Mouse (Mus musculus) cortical plate, adult 2 months (tissue): ENCODE results near the gene Cdt1.

Source experiments
- CTCF ChIP-seq: fragments of 200-500 bp; IDR thresholded peaks from 2 replicates; pipeline ENCODE4 v1.5.1; 2011; ENCODE audit warnings: mild to moderate bottlenecking, control low read depth, low read length; ENCODE audit not compliant: insufficient read depth; ENCODE audit errors: extremely low read depth
- POLR2A ChIP-seq: fragments of 200-500 bp; IDR thresholded peaks from 2 replicates; pipeline ENCODE4 v1.6.1; 2011; ENCODE audit warnings: mild to moderate bottlenecking, low read length, control low read depth; ENCODE audit not compliant: insufficient read depth; ENCODE audit errors: extremely low read depth

- TF ChIP-seq CTCF: no peak
- TF ChIP-seq POLR2A: no peak
Measured at GRCm38 (mm10) chr8:122593240-122593639, 25.4 kb downstream of the Cdt1 start.
